Mouse (Mus musculus): ENCODE measurements around the gene Ppp1r9a. TPM values are rescaled to one million over a fixed set of nuclear protein-coding genes. Genes with fewer than 3 reads are reported as not detected.

Gene Ppp1r9a
- total and polyA plus RNA-seq, 3 experiments, result 0.03 TPM; not detected in 2

DNA sequence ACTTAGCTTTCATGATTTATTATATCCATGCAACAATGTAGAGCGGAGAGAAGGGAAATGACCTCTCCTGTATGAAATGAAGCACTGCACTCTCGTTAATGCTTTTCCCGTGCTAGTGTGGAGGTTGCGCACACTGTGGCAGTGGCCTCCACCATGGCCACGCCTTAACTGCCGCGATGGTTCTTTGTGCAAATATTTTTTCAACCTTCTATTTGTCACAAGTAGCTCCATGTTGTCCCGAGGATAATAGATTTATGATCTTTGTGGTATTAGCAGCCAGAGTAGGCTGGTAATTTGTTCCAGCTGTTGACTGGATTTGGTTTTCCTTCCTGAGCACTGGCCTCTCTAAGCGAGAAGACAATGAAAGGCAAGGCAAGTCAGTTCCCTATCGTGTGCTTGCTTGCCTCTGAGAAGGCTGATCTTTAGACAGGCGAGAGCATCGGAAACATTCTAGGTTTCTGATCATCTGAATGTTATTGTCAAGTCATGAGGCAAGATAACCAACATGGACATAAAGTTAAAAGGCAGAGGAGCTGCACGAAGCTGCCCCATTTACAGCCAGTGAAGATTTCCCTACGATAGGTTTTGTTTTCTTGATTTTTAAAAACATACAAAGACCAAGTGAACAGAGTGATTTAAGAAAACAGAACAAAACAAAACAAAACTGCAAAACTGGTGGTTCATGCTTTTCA is 50.5 kb downstream of the Ppp1r9a start:
- Histone ChIP-seq H3K4me3 (ENCODE audit: control insufficient read depth in 1 of 2, insufficient read depth in 1 of 2, low read depth in 2 of 2, low read length in 2 of 2) (no peak overlapping the region), H3K27me3 (ENCODE audit: control insufficient read depth in 1 of 2, insufficient read depth in 2 of 2, low read length in 2 of 2) (peaks cover 5 to 6% of the 10 kb centered on the region in 2 experiments; a peak in 3 of 4 replicates), H3K9me3 (replicated peaks; ENCODE audit: insufficient read depth, low read length) (no peaks in the 10 kb centered on the region), H3K9ac (ENCODE audit: control insufficient read depth, low read depth, low read length, poor library complexity, severe bottlenecking) (no peak overlapping the region), H3K79me2 (ENCODE audit: control insufficient read depth, insufficient read depth, low read length, poor library complexity) (no peaks in the 10 kb centered on the region), H3K36me3 (ENCODE audit: control insufficient read depth in 1 of 2, insufficient read depth in 2 of 2, low read length in 2 of 2) (no peaks in the 10 kb centered on the region), H3K27ac (ENCODE audit: control insufficient read depth, low read depth, low read length) (no peak overlapping the region), H3K4me1 (ENCODE audit: control insufficient read depth in 1 of 2, insufficient read depth in 2 of 2, low read length in 2 of 2) (no peaks in the 10 kb centered on the region)
- no peak for TF ChIP-seq POLR2AphosphoS5 (IDR thresholded peaks at IDR 0.05; ENCODE audit: borderline replicate concordance, low read depth, low read length)
- TF ChIP-seq TCF12 (IDR thresholded peaks at IDR 0.05; ENCODE audit: low read depth, low read length), result no peak
- TF ChIP-seq GABPA (IDR thresholded peaks at IDR 0.05; ENCODE audit: low read depth, low read length), result no peak
- no peak for TF ChIP-seq CHD2 (IDR thresholded peaks at IDR 0.05; ENCODE audit: low read length)
- no peak for TF ChIP-seq BHLHE40 (IDR thresholded peaks at IDR 0.05; ENCODE audit: borderline replicate concordance, low read depth, low read length)
- no peak for TF ChIP-seq MAFK (IDR thresholded peaks at IDR 0.05; ENCODE audit: borderline replicate concordance, low read depth, low read length)
- TF ChIP-seq POLR2AphosphoS2 (IDR thresholded peaks at IDR 0.05; ENCODE audit: low read length), result no peak
- no peak for TF ChIP-seq USF1 (IDR thresholded peaks at IDR 0.05; ENCODE audit: low read depth, low read length)
- TF ChIP-seq JUND (IDR thresholded peaks at IDR 0.05; ENCODE audit: low read depth, low read length), result no peak
- no peak for TF ChIP-seq TAL1 (IDR thresholded peaks at IDR 0.05; ENCODE audit: low read length)
- no peak for TF ChIP-seq RCOR1 (IDR thresholded peaks at IDR 0.05; ENCODE audit: low read depth, low read length)
- no peak for TF ChIP-seq ZKSCAN1 (IDR thresholded peaks at IDR 0.05; ENCODE audit: low read depth, low read length)
- TF ChIP-seq ETS1 (IDR thresholded peaks at IDR 0.05; ENCODE audit: low read depth, low read length), result no peak
- no peak for TF ChIP-seq USF2 (IDR thresholded peaks at IDR 0.05; ENCODE audit: borderline replicate concordance in 1 of 2, insufficient read depth in 1 of 2, low read depth in 1 of 2, low read length in 2 of 2)
- no peak for TF ChIP-seq MEF2A (IDR thresholded peaks at IDR 0.05; ENCODE audit: extremely low read depth, insufficient replicate concordance, low read depth, low read length, poor library complexity, severe bottlenecking)
- TF ChIP-seq ELF1 (IDR thresholded peaks at IDR 0.05; ENCODE audit: low read depth, low read length), result no peak
- TF ChIP-seq MYC (IDR thresholded peaks at IDR 0.05; ENCODE audit: low read depth, low read length), result no peak
- no peak for TF ChIP-seq SMC3 (IDR thresholded peaks at IDR 0.05; ENCODE audit: low read depth, low read length)
- no peak for DNase-seq (ENCODE audit: low read depth, low spot score)

- TF ChIP-seq MAX (IDR thresholded peaks at IDR 0.05; ENCODE audit: low read length) (no peak), TAL1 (IDR thresholded peaks at IDR 0.05; ENCODE audit: low read length) (no peak), UBTF (IDR thresholded peaks at IDR 0.05; ENCODE audit: borderline replicate concordance, insufficient read depth, low read depth, low read length) (no peak), ETS1 (IDR thresholded peaks at IDR 0.05; ENCODE audit: low read depth, low read length) (no peak)
- H3K36me3 ChIP-seq (ENCODE audit: control insufficient read depth in 1 of 2, insufficient read depth in 2 of 2, low read length in 2 of 2), result no peaks in the 10 kb centered on the region
These were observed 53.9 kb downstream of the Ppp1r9a start for GRCm38 (mm10) chr6:4956651-4957050.

More at GRCm38 (mm10) chr6:4956651-4957050, 53.9 kb downstream of the Ppp1r9a start:
- no peak overlapping the region for H3K4me3 ChIP-seq (ENCODE audit: control insufficient read depth in 1 of 2, insufficient read depth in 1 of 2, low read depth in 2 of 2, low read length in 2 of 2)
- no peak for DNase-seq (ENCODE audit: low read depth, low spot score)
- H3K27me3 ChIP-seq (ENCODE audit: control insufficient read depth in 1 of 2, insufficient read depth in 2 of 2, low read length in 2 of 2), result peaks cover 0 to 3% of the 10 kb centered on the region in 2 experiments; a peak in 1 of 4 replicates
- no peak overlapping the region for H3K9ac ChIP-seq (ENCODE audit: control insufficient read depth, low read depth, low read length, poor library complexity, severe bottlenecking)
- no peaks in the 10 kb centered on the region for H3K9me3 ChIP-seq (replicated peaks; ENCODE audit: insufficient read depth, low read length)
- H3K27ac ChIP-seq (ENCODE audit: control insufficient read depth, low read depth, low read length), result no peak overlapping the region
- no peaks in the 10 kb centered on the region for H3K79me2 ChIP-seq (ENCODE audit: control insufficient read depth, insufficient read depth, low read length, poor library complexity)
- H3K4me1 ChIP-seq (ENCODE audit: control insufficient read depth in 1 of 2, insufficient read depth in 2 of 2, low read length in 2 of 2), result no peaks in the 10 kb centered on the region
